Mouse (Mus musculus): ENCODE measurements at regions not wholly inside any gene's neighbourhood (a gene's known extent, or its start where the extent isn't known, plus 50 kb on each side); places are given as distances from the start of the nearest gene placed in this dataset.

- Histone ChIP-seq H3K9me3 (ENCODE audit: control insufficient read depth, low read length) (no peaks in the 10 kb centered on the region), H3K9ac (ENCODE audit: low read length) (no peak overlapping the region), H3K36me3 (ENCODE audit: control insufficient read depth, insufficient read depth, low read length) (no peaks in the 10 kb centered on the region), H3K27me3 (ENCODE audit: control insufficient read depth, insufficient read depth, low read length) (no peaks in the 10 kb centered on the region), H3K27ac (replicated peaks in 1 of 2; ENCODE audit: control insufficient read depth in 1 of 2, insufficient read depth in 1 of 2, low read depth in 2 of 2, low read length in 2 of 2) (no peak overlapping the region), H3K4me2 (ENCODE audit: low read length) (no peak overlapping the region), H3K4me1 (ENCODE audit: control insufficient read depth in 2 of 2, insufficient read depth in 2 of 2, low read length in 2 of 2) (peaks cover 9 to 13% of the 10 kb centered on the region in 2 experiments; a peak in 3 of 4 replicates), H3K4me3 (ENCODE audit: control insufficient read depth in 1 of 2, insufficient read depth in 1 of 2, low read depth in 1 of 2, low read length in 2 of 2) (no peak overlapping the region)
- WGBS = 88% methylated on average over 3 of the region's 3 CpGs
- ATAC-seq (ENCODE audit: insufficient number of reproducible peaks, insufficient read depth, low FRiP score, low read depth) = no peak
Measured at GRCm38 (mm10) chr16:44674198-44674597, 49.9 kb upstream of the Nepro start.

GRCm38 (mm10) chr16:44672422-44672819 is 51.7 kb upstream of the Nepro start:
- Histone ChIP-seq H3K4me1 (ENCODE audit: control insufficient read depth in 2 of 2, insufficient read depth in 2 of 2, low read length in 2 of 2) (peaks cover 9 to 13% of the 10 kb centered on the region in 2 experiments; a peak in 3 of 4 replicates), H3K27ac (replicated peaks in 1 of 2; ENCODE audit: control insufficient read depth in 1 of 2, insufficient read depth in 1 of 2, low read depth in 2 of 2, low read length in 2 of 2) (no peak overlapping the region), H3K4me2 (ENCODE audit: low read length) (peak overlapping the region; percentile 56), H3K36me3 (ENCODE audit: control insufficient read depth, insufficient read depth, low read length) (no peaks in the 10 kb centered on the region), H3K9ac (ENCODE audit: low read length) (peak overlapping the region; percentile 48; the same call in 1 of the 2 replicates), H3K4me3 (ENCODE audit: control insufficient read depth in 1 of 2, insufficient read depth in 1 of 2, low read depth in 1 of 2, low read length in 2 of 2) (peak overlapping the region; percentile 17 to 28), H3K27me3 (ENCODE audit: control insufficient read depth, insufficient read depth, low read length) (no peaks in the 10 kb centered on the region), H3K9me3 (ENCODE audit: control insufficient read depth, low read length) (no peaks in the 10 kb centered on the region)
- no peak for ATAC-seq (ENCODE audit: insufficient number of reproducible peaks, insufficient read depth, low FRiP score, low read depth)
- 19% methylated on average over 14 of the region's 14 CpGs for WGBS

- Histone ChIP-seq H3K4me2 (ENCODE audit: low read length) (peak overlapping the region; percentile 56), H3K4me1 (ENCODE audit: control insufficient read depth in 2 of 2, insufficient read depth in 2 of 2, low read length in 2 of 2) (peaks cover 9 to 13% of the 10 kb centered on the region in 2 experiments; a peak in 3 of 4 replicates), H3K9ac (ENCODE audit: low read length) (peak overlapping the region; percentile 48; the same call in 1 of the 2 replicates), H3K4me3 (ENCODE audit: control insufficient read depth in 1 of 2, insufficient read depth in 1 of 2, low read depth in 1 of 2, low read length in 2 of 2) (no peak overlapping the region), H3K9me3 (ENCODE audit: control insufficient read depth, low read length) (no peaks in the 10 kb centered on the region), H3K27ac (replicated peaks in 1 of 2; ENCODE audit: control insufficient read depth in 1 of 2, insufficient read depth in 1 of 2, low read depth in 2 of 2, low read length in 2 of 2) (no peak overlapping the region), H3K36me3 (ENCODE audit: control insufficient read depth, insufficient read depth, low read length) (no peaks in the 10 kb centered on the region), H3K27me3 (ENCODE audit: control insufficient read depth, insufficient read depth, low read length) (no peaks in the 10 kb centered on the region)
- 27% methylated on average over 22 of the region's 22 CpGs for WGBS
- no peak for ATAC-seq (ENCODE audit: insufficient number of reproducible peaks, insufficient read depth, low FRiP score, low read depth)
Measured at GRCm38 (mm10) chr16:44671551-44672421, 52.3 kb upstream of the Nepro start.

GRCm38 (mm10) chr16:44668061-44668460 is 56.0 kb upstream of the Nepro start:
- WGBS = 84% methylated on average over 6 of the region's 6 CpGs
- ATAC-seq (ENCODE audit: insufficient number of reproducible peaks, insufficient read depth, low FRiP score, low read depth) = no peak
- no peak overlapping the region for H3K9ac ChIP-seq (ENCODE audit: low read length)

GRCm38 (mm10) chr16:44667118-44667517 is 57.0 kb upstream of the Nepro start:
- H3K9ac ChIP-seq (ENCODE audit: low read length) = no peak overlapping the region
- ATAC-seq (ENCODE audit: insufficient number of reproducible peaks, insufficient read depth, low FRiP score, low read depth) = no peak
- WGBS = 70% methylated on average over 6 of the region's 6 CpGs

More at GRCm38 (mm10) chr16:44668061-44668460, 56.0 kb upstream of the Nepro start:
- no peaks in the 10 kb centered on the region for H3K36me3 ChIP-seq (ENCODE audit: control insufficient read depth, insufficient read depth, low read length)
- H3K4me2 ChIP-seq (ENCODE audit: low read length) = no peak overlapping the region
- no peaks in the 10 kb centered on the region for H3K27me3 ChIP-seq (ENCODE audit: control insufficient read depth, insufficient read depth, low read length)
- H3K4me1 ChIP-seq (ENCODE audit: control insufficient read depth in 2 of 2, insufficient read depth in 2 of 2, low read length in 2 of 2) = peaks cover 9 to 13% of the 10 kb centered on the region in 2 experiments; a peak in 3 of 4 replicates
- no peaks in the 10 kb centered on the region for H3K9me3 ChIP-seq (ENCODE audit: control insufficient read depth, low read length)
- no peak overlapping the region for H3K27ac ChIP-seq (replicated peaks in 1 of 2; ENCODE audit: control insufficient read depth in 1 of 2, insufficient read depth in 1 of 2, low read depth in 2 of 2, low read length in 2 of 2)
- H3K4me3 ChIP-seq (ENCODE audit: control insufficient read depth in 1 of 2, insufficient read depth in 1 of 2, low read depth in 1 of 2, low read length in 2 of 2) = no peak overlapping the region

GRCm38 (mm10) chr16:44666431-44666997 is 57.6 kb upstream of the Nepro start:
- Histone ChIP-seq H3K4me1 (ENCODE audit: control insufficient read depth in 2 of 2, insufficient read depth in 2 of 2, low read length in 2 of 2) (peaks cover 1 to 2% of the 10 kb centered on the region in 2 experiments; a peak in 2 of 4 replicates), H3K27me3 (ENCODE audit: control insufficient read depth, insufficient read depth, low read length) (no peaks in the 10 kb centered on the region), H3K27ac (replicated peaks in 1 of 2; ENCODE audit: control insufficient read depth in 1 of 2, insufficient read depth in 1 of 2, low read depth in 2 of 2, low read length in 2 of 2) (no peak overlapping the region), H3K9me3 (ENCODE audit: control insufficient read depth, low read length) (no peaks in the 10 kb centered on the region), H3K9ac (ENCODE audit: low read length) (no peak overlapping the region), H3K4me3 (ENCODE audit: control insufficient read depth in 1 of 2, insufficient read depth in 1 of 2, low read depth in 1 of 2, low read length in 2 of 2) (no peak overlapping the region), H3K4me2 (ENCODE audit: low read length) (no peak overlapping the region), H3K36me3 (ENCODE audit: control insufficient read depth, insufficient read depth, low read length) (no peaks in the 10 kb centered on the region)
- ATAC-seq (ENCODE audit: insufficient number of reproducible peaks, insufficient read depth, low FRiP score, low read depth) = no peak
- WGBS = 77% methylated on average over 7 of the region's 7 CpGs

More at GRCm38 (mm10) chr16:44667118-44667517, 57.0 kb upstream of the Nepro start:
- peaks cover 7 to 8% of the 10 kb centered on the region in 2 experiments; a peak in 3 of 4 replicates for H3K4me1 ChIP-seq (ENCODE audit: control insufficient read depth in 2 of 2, insufficient read depth in 2 of 2, low read length in 2 of 2)
- no peak overlapping the region for H3K27ac ChIP-seq (replicated peaks in 1 of 2; ENCODE audit: control insufficient read depth in 1 of 2, insufficient read depth in 1 of 2, low read depth in 2 of 2, low read length in 2 of 2)
- H3K36me3 ChIP-seq (ENCODE audit: control insufficient read depth, insufficient read depth, low read length) = no peaks in the 10 kb centered on the region
- no peak overlapping the region for H3K4me2 ChIP-seq (ENCODE audit: low read length)
- no peaks in the 10 kb centered on the region for H3K9me3 ChIP-seq (ENCODE audit: control insufficient read depth, low read length)
- H3K27me3 ChIP-seq (ENCODE audit: control insufficient read depth, insufficient read depth, low read length) = no peaks in the 10 kb centered on the region
- no peak overlapping the region for H3K4me3 ChIP-seq (ENCODE audit: control insufficient read depth in 1 of 2, insufficient read depth in 1 of 2, low read depth in 1 of 2, low read length in 2 of 2)

GRCm38 (mm10) chr16:44665491-44665931 is 58.6 kb upstream of the Nepro start:
- H3K4me1 ChIP-seq (ENCODE audit: control insufficient read depth in 2 of 2, insufficient read depth in 2 of 2, low read length in 2 of 2) = no peaks in the 10 kb centered on the region
- no peak overlapping the region for H3K9ac ChIP-seq (ENCODE audit: low read length)
- H3K27me3 ChIP-seq (ENCODE audit: control insufficient read depth, insufficient read depth, low read length) = no peaks in the 10 kb centered on the region
- WGBS = 76% methylated on average over 9 of the region's 9 CpGs
- no peak overlapping the region for H3K27ac ChIP-seq (replicated peaks in 1 of 2; ENCODE audit: control insufficient read depth in 1 of 2, insufficient read depth in 1 of 2, low read depth in 2 of 2, low read length in 2 of 2)
- ATAC-seq (ENCODE audit: insufficient number of reproducible peaks, insufficient read depth, low FRiP score, low read depth) = no peak
- no peaks in the 10 kb centered on the region for H3K9me3 ChIP-seq (ENCODE audit: control insufficient read depth, low read length)
- no peak overlapping the region for H3K4me2 ChIP-seq (ENCODE audit: low read length)
- no peaks in the 10 kb centered on the region for H3K36me3 ChIP-seq (ENCODE audit: control insufficient read depth, insufficient read depth, low read length)
- H3K4me3 ChIP-seq (ENCODE audit: control insufficient read depth in 1 of 2, insufficient read depth in 1 of 2, low read depth in 1 of 2, low read length in 2 of 2) = no peak overlapping the region

All from heart, embryonic 14.5 days (tissue).